Mouse (Mus musculus) NIH3T3 (cell line): ENCODE results near the gene Miga2.

Experiments used
- DNase-seq: peaks from one replicate; pipeline ENCODE4 v3.0.0-alpha.2; 2012; ENCODE audit warnings: low read depth

The Miga2 gene

GRCm38 (mm10) chr2:30419112-30419511 lies 55.1 kb downstream of the Miga2 start:
- no peak for DNase-seq

- no peak for DNase-seq
Measured at GRCm38 (mm10) chr2:30421432-30421831, 57.4 kb downstream of the Miga2 start.

DNA sequence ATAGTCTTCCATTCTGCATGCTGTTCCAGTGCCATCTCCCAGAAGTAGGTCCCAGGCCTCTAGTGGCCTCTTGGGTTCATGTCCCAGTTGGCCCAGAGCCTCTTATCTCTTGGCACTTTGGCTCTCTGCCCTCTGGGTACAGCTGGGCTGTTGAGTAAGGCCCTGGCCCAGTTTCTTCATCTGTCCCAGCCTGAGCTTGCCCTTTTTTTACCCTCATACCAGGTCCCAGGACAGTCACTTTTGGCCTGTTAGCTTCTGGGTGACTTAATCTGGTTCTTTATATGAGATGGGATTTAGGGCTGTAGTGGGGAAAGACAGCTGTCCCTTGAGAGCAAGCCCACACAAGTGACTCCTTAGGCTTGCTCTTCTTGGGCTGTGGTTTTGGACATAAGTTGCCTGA lies 65.1 kb downstream of the Miga2 start:
- DNase-seq, result no peak
